Mouse (Mus musculus): Measurements from ENCODE around the gene Cnn2.
"Not testable (repeated sequence)": the region's sequence is repeated elsewhere in the genome, so short reads cannot be mapped to it uniquely, and the experiment has no call there.

Cnn2 gene

GRCm38 (mm10) chr10:80045364-80045763, 57.0 kb downstream of the Cnn2 start:
- not testable (repeated sequence) for H3K27me3 ChIP-seq (ENCODE audit: control insufficient read depth, insufficient read depth, low read length, poor library complexity, severe bottlenecking); DNase-seq (ENCODE audit: low read depth, low spot score); H3K36me3 ChIP-seq (ENCODE audit: control insufficient read depth, insufficient read depth, low read length, poor library complexity, severe bottlenecking)
